Mouse (Mus musculus): ENCODE results near the gene Kif21b. TPM values are rescaled to one million over a fixed set of nuclear protein-coding genes. Genes with fewer than 3 reads are reported as not detected.

The Kif21b gene
- total RNA-seq, 1 experiment from 2014 or later = 2.7 TPM

GRCm38 (mm10) chr1:136159830-136160229, 28.6 kb downstream of the Kif21b start:
- DNase-seq = no peak

GRCm38 (mm10) chr1:136160297-136160696, 29.1 kb downstream of the Kif21b start:
- no peak for DNase-seq

GRCm38 (mm10) chr1:136160930-136161329, 29.7 kb downstream of the Kif21b start:
- no peak for DNase-seq

GRCm38 (mm10) chr1:136161333-136161921, 30.2 kb downstream of the Kif21b start:
- no peak for DNase-seq

DNA sequence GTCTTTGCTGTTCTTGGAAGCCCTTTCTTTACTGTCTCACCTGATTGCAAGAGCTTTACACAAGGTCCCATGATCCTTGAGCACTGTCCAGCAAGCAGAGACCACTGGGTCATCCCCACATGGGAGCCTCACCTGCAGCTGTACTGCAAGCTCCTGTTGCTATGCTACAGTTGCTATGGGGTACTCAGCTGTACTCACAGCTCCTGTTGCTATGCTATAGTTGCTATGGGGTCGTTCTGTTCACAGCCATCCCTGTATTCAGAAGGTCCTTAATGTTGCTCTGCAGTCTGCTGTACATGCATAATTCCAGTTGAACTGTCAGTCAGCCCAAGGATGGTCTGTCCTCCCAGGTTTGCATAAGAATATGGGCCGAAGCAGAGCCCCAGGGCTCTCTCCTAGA, 34.2 kb downstream of the Kif21b start:
- DNase-seq = no peak

- peak; percentile 34 for DNase-seq
Measured at GRCm38 (mm10) chr1:136167657-136168056, 36.5 kb downstream of the Kif21b start.

DNA sequence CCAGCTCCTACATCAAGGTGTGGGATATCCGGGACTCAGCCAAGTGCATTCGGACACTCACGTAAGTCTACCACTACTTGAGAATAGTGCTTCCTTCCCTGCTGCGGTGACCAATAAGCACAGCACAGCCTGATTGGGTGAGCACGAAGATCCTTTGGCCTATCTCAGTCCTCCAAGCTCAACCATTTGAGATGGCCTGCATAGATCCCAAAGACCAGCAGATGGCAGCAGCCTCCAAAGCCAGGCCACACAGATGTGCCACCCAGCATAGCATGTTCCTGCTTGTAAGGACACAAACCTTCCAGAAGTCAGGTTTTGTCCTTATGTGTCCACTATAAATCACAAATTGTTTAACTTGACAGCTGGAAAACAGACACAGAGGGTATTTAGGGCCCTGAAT, 38.9 kb downstream of the Kif21b start:
- peak; percentile 82 for DNase-seq

DNA sequence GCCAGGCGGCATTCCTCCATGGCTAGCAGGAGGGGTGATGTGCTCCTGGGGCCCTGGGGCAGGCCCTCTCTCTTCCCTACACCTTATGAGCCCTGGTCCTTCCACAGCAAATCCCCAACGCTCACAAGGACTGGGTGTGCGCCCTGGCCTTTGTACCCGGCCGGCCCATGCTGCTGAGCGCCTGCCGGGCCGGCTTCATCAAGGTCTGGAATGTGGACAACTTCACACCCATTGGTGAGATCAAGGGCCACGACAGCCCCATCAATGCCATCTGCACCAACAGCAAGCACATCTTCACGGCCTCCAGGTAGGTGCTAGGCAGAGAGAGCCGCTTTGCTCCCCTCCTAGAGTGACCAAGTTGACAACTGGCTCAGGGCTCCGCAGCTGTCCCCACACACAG, 41.5 kb downstream of the Kif21b start:
- no peak for DNase-seq

DNA sequence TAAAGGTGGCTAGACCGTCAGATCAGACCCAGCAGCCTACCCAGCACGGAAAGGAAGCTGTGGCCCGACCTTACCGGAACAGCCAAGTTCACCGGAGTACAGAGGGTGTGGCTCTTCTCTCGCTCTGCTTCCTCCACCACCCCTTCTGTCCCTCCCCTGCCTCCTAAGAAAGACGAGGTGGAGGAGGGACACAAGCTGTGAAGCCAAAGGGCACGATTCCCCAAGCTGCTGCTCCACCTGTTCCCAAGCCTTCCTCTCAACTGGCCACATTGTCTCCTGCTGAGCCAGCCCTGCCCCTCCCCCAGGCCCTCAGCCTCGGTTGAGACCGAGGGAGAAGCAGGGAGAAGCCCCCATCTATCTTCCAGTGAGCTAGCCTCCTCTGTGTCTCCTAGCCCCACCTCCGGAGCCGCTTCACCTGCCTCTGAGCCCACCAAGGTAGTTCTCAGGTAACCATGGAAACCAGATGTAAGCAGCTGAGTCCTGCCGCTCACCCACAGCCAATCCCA, 43.0 kb downstream of the Kif21b start:
- DNase-seq = no peak

- DNase-seq = peak; percentile 66
Measured at GRCm38 (mm10) chr1:136175183-136175582, 44.0 kb downstream of the Kif21b start.

DNA sequence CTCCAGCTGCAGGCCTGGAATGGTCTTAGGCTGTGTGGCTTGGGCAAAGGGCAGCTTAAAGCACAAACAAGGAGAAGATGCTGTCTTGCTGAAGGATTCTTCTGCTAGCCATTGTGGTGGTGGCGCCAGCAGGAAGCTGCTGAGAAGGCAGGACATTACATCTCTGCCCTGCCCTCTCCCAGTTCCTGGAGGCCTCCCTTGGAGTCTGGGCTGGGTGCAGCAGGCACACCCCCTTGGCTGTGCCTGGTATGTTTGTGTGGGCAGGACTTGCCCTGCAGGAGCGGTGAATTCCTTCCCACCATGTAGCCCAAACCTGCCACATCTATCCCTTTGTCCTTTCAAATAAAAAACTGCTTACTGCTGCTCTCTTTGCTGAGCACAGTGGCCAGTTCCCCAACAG, 45.9 kb downstream of the Kif21b start:
- no peak for DNase-seq

DNA sequence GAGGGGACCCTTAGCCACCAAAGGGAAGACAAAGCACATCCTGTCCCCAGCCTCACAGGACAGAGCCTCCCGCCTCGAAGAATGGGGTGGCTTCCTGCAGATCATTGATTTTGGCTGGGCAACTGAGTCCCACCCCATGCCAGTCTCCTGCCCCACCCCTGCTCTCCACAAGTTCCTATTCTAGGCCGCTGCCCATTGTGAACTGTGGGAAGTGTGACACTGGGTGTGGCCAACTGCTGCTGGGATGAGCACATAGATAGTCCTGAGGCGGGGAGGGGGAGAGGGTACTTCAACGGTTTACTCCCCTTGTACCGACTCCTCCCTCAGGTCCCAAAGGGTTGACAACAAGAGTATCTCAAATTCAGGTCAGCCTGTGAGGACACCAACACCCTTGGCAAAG, 47.6 kb downstream of the Kif21b start:
- no peak for DNase-seq

DNA sequence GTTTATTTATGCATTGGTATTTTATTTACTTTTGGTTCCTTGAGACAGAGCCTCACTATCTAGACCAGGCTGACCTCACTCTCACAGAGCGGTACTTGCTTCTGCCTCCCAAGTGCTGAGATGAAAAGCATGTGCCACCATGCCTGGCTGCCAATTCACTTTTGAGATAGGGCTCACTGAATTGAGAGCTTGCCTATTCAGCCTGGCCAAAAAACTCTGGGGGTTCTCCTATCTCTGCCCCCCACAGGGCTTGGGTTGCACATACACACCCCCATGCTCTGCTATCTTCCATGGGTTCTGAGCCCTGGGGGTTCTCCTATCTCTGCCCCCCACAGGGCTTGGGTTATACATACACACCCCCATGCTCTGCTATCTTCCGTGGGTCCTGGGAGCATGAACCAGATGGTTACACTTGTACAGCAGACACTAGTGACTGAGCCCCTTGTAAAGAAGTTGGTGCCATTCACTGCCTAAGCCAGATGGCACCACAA, 48.4 kb downstream of the Kif21b start:
- DNase-seq = no peak

DNA sequence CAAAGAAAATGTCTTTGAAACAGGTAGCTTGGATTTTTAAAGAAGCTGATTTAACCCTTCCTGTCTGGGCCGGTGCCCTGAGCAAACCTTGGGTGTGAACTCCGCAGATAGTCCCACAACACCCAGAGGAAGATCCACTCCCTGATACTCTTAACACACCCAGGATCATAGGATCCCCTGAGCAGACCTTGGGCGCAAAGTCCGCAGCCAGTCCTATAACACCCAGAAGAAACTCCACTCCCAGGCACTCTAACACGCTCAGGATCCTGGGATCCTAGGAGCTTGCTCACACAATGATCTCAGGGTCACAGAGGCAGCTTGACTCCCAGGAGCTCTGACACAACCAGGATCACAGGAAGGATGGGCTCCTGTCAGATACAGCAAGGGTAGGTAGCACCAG, 58.8 kb downstream of the Kif21b start:
- DNase-seq = no peak

DNA sequence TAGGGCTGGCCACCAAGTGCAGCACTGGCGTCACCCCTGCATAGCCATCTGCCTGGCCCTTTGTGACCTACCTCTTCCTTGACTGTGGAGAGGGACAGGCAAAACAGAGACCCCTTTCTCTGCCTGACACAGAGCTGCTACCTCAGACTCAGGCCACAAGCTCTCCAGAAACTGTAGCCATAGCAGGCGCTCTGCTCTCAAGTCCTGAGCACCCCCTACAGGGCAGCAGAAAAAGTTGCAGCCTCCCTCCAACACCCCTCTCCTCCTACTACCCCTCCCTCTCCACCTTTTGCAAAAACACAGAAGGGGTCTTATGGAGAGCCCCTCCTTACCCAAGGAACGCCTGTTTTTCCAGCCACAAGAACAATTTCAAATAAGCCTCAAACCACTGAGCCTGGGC, 81.6 kb downstream of the Kif21b start, which contains the start of gene Mroh3:
Gene Mroh3 (minus strand): TSS at position 26 of the 400 bp plus-strand sequence.
- peak; percentile 49 for DNase-seq

- no peak for DNase-seq
Measured at GRCm38 (mm10) chr1:136214304-136214703, 83.1 kb downstream of the Kif21b start.

DNA sequence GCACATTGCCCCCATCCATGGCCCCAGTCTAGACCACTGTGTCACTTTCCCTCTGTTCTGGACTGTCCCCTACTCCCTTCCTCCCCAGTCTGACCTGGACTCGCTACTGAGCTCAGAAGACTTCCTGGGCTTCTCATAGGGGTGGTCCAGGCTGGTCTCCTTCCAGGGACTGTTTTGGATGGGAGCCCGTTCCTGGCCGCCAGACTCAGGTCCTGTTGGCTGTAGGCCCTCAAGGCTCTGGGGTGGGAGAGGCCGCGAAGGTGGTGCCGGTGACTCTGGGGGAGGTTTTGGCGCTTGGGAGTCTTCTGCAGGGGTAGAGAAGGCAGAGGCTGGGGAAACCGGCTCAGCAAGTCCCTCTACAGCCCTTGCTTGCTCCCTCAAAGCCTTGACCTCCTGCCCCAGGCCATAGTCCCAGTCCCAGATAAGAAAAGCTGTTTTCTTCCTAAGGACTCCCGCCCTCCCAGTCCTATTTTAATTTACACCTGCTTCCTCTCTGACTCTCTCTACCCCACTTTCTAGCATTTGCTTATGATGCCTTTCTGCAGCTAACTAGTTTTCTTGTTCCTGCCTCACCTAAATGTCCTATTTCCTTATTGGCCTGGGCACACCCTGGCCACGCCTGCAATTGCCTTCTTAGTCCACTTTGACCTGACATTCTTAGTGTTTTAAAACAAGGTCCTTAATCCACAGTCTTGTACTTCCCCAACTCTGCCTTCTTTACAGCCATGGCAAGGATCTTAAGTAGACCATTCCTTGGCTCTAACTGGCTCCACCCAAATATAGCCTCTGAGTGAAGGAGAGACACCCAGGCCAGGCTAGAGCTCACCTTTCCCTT, 89.1 kb downstream of the Kif21b start:
- no peak for DNase-seq

DNA sequence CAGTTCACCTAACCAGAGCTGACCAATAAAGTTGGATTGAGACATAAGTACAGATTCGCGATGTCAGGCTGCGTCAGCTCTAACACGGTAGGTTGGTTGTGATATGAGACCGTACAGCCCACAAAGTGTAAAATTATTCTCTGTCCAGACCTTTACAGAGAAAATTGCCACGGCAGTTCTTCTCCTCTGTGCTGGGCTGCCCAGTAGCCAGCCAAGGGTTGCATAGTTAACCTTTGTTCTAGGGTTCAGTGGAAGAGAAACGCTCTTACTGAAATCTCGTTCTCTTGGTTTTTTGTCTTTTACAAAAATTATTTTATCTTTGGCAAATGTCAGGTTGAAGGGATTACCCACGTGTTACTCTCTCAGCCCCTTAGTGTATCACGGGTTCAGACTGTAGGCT, 91.2 kb downstream of the Kif21b start:
- no peak for DNase-seq

DNA sequence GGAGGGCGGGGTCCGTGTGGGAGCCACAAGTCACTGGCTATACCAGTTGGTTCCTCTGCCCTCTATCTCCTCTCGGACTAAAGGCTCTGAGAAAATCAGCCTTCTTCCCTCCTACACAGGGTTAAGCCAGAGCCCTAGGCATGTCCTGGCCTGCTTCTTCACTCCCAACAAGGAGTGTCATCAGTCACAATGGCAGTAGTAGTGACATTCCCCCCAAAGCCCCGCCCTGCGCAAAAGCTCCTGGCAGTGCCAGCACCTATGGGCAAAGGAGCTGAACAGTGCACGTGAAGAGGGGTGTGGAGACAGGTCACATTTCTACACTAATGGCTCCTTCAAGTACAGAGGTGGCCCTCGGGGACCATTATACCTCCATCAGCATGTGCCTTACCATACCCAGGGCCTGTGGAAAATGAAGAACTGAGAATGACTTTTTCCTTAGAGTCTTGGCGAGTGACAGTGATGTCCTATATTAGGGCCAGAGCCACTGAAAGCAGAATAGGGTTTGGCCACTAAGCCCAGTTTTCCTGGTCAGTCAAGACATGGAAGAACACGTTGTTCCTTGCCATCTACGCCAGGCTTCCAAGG, 92.7 kb downstream of the Kif21b start:
- no peak for DNase-seq

DNA sequence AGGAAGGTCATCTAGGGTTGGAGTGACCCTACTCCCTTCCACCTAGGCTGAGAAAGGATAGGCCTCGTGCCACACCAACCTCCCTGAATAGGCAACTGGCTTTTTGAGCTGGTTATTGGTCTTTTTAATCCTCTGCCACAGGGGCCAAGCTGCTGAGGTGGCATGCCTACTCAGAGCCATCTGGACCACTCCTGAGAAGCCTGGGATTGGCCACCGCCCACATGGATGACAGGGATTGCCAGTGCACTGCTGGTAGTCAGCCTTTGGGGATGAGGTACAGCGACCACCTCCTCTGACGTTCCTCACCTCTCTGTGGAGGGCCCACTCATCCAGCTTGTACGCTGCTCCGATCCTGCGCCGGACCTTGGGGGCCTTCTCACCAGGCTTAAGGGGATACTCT, 94.7 kb downstream of the Kif21b start:
- DNase-seq = no peak

GRCm38 (mm10) chr1:136226626-136227025, 95.4 kb downstream of the Kif21b start:
- DNase-seq = no peak

All from adrenal gland, postnatal 14 days (tissue).